Mouse (Mus musculus): ENCODE results near the gene Kcnk6.
"Not testable (repeated sequence)": the region's sequence is repeated elsewhere in the genome, so short reads cannot be mapped to it uniquely, and the experiment has no call there.

The Kcnk6 gene

GRCm38 (mm10) chr7:29211013-29211412 is 21.3 kb downstream of the Kcnk6 start:
- ATAC-seq (ENCODE audit: low TSS enrichment) = not testable (repeated sequence)

GRCm38 (mm10) chr7:29202577-29202976 is 29.7 kb downstream of the Kcnk6 start:
- no peak for ATAC-seq (ENCODE audit: low TSS enrichment)

DNA sequence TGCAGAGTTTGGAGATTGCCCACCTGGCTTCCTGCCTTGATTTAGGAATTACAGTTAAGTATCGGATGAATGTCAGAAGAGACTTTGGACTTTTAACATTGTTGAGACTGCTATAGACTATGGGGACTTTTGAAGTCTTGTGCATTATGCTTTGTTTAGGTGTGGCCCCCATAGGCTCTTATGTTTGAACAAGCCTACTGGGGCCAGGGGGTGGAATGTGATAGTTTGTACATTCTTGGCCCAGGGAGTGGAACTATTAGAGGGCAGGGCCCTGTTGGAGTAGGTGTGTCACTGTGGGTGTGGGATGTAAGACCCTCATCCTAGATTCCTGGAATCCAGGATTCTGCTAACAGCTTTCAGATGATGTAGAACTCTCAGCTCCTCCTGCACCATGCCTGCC is 38.1 kb downstream of the Kcnk6 start:
- not testable (repeated sequence) for ATAC-seq (ENCODE audit: low TSS enrichment)

DNA sequence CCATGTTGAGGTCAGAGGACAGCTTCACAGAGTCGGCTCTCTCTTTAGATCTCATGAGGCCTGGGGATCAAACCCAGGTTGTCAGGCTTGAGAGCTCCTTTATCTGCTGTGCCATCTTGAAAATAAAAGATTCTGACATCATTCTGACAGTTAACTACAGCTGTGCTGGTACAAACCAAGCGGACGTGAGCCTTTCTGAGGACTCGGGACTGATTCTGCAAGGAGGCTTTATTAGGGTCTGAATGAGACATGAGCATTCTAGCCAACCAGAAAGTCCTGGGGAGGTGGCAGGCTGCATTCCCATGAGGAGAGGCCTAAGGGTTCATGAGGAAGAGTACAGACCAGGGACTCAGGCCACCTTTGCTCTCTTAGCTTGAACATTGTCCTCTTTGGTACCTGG is 51.0 kb downstream of the Kcnk6 start:
- ATAC-seq (ENCODE audit: low TSS enrichment) = not testable (repeated sequence)

GRCm38 (mm10) chr7:29180854-29181236 is 51.5 kb downstream of the Kcnk6 start:
- ATAC-seq (ENCODE audit: low TSS enrichment) = no peak

GRCm38 (mm10) chr7:29180077-29180853 is 52.0 kb downstream of the Kcnk6 start, which contains the start of gene Psmd8:
TSS of gene Psmd8 (minus strand) at chr7:29180701.
- peak; percentile 99 for ATAC-seq (ENCODE audit: low TSS enrichment)

DNA sequence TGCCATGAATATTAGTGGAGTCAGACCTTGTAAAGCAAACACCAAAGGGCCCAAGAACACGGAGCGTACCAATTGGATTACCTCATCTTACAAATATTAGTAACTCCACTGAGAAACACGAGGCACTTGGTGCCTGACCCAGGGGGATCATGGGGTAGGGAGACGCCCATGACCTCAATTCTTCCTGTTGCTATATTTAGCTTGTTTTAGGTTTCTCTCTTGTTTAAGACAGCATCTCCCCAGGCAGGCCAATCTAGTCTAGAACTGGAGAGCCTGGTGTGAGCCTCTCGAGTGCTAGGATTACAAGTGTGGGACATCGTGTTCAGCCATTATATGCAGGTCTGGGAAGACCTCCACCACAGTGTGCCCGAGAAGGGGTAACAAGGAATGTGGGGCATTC is 53.0 kb downstream of the Kcnk6 start:
- no peak for ATAC-seq (ENCODE audit: low TSS enrichment)

DNA sequence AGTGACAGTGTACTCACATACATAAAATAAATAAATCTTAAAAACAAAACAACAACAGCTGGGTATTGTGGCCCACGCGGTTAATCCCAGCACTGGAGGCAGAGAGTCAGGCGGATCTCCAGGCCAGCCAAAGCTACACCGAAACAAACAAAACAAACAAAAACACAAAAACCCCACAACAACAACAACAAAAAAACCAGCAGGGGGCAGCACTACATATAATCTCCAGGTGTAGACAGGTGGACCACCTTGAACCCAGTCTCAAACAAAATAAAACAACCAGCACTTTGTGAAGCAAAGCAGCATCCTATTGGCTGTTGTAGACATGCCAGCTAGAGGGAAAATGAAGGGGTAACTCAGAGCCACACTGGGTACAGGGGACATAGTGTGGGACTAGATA is 54.2 kb downstream of the Kcnk6 start:
- ATAC-seq (ENCODE audit: low TSS enrichment) = no peak

DNA sequence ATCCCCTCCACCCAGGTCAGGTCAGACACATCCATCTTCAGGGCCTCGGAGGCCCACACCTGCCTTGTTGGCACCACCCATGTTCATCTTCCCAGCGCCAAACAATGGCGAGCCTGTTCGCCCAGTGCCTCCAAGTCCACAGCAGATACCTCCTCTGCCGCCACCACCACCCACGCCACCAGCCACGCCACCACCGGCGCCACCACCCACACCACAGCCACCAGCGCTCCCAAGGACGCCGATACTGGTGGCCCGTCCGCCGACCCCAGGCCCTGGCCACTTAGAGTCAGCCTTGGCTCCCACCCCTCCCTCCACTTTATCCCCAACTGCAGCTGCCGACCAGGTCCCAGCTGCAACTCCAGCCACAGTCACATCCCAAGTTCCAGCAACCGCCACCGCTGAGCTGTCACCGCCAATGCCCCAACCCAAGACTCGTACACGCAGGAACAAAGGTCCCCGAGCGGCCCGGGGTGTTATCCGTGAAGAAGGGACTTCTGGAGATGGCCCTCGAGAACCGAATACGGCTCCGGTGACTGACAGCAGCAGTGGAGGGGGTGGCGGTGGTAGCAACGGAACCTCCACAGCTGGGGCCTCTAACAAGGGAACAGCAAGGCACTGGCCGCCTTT is 59.8 kb downstream of the Kcnk6 start:
- no peak for ATAC-seq (ENCODE audit: low TSS enrichment)
